Mouse (Mus musculus) kidney, embryonic 14.5 days (tissue): Measurements from ENCODE around the gene Glis1. TPM values are rescaled to one million over a fixed set of nuclear protein-coding genes. Genes with fewer than 3 reads are reported as not detected.
A peak's percentile ranks its signal among the peaks of the same experiment; 100 is the strongest.
"Not testable (repeated sequence)": the region's sequence is repeated elsewhere in the genome, so short reads cannot be mapped to it uniquely, and the experiment has no call there.

Experiments used
- ATAC-seq: fragments of 200-750 bp; cut with Nextera tagmentation; 2 replicates; pipeline ENCODE4 v1.8.0; 2017; ENCODE audit warnings: moderate number of reproducible peaks, mild to moderate bottlenecking, moderate TSS enrichment, moderate library complexity; ENCODE audit not compliant: low FRiP score, low TSS enrichment
- H3K27ac ChIP-seq: fragments of 300-500 bp; sonication (generic); 2 replicates; pipeline ENCODE4 v1.5.1; 2014; ENCODE audit warnings: low read depth, mild to moderate bottlenecking, low read length, moderate library complexity, mixed read lengths
- H3K27me3 ChIP-seq: fragments of 300-500 bp; sonication (generic); 2 replicates; pipeline ENCODE4 v1.6.1; 2014; ENCODE audit warnings: mild to moderate bottlenecking, low read length; ENCODE audit not compliant: control insufficient read depth, insufficient read depth
- H3K36me3 ChIP-seq: fragments of 300-500 bp; sonication (generic); 2 replicates; pipeline ENCODE4 v1.6.1; 2014; ENCODE audit warnings: low read length, mixed read lengths; ENCODE audit not compliant: control insufficient read depth, insufficient read depth
- H3K4me1 ChIP-seq: fragments of 300-500 bp; sonication (generic); 2 replicates; pipeline ENCODE4 v1.6.1; 2014; ENCODE audit warnings: low read length, mixed read lengths; ENCODE audit not compliant: control insufficient read depth, insufficient read depth
- H3K4me2 ChIP-seq: fragments of 300-500 bp; sonication (generic); replicated peaks from 2 replicates; pipeline ENCODE4 v1.6.1; 2014; ENCODE audit warnings: low read depth, mild to moderate bottlenecking, low read length
- H3K4me3 ChIP-seq: fragments of 300-500 bp; sonication (generic); 2 replicates; pipeline ENCODE4 v1.5.1; 2014; ENCODE audit warnings: mild to moderate bottlenecking, low read length
- H3K9ac ChIP-seq: fragments of 300-500 bp; sonication (generic); 2 replicates; pipeline ENCODE4 v1.6.1; 2014; ENCODE audit warnings: low read depth, mild to moderate bottlenecking, low read length, moderate library complexity
- H3K9me3 ChIP-seq: fragments of 300-500 bp; sonication (generic); 2 replicates; pipeline ENCODE4 v1.6.1; 2016; ENCODE audit warnings: low read length; ENCODE audit not compliant: control insufficient read depth
- WGBS: fragments of 180-500 bp; shearing (Covaris S2); extraction: QIAGEN DNeasy Blood & Tissue Kit; methylation state at CpG from one replicate; pipeline ENCODE4 v1.1.7; 2014; 5-methylcytosine and 5-hydroxymethylcytosine counted together
- polyA plus RNA-seq: library from polyadenylated mRNA; unstranded; fragments of >200 nt; fragmentation: Nextera tagmentation; extraction: Ambion mirVana; gene quantifications from 2 replicates; pipeline ENCODE4 v1.2.1, GENCODE M21; 2014

The Glis1 gene
- polyA plus RNA-seq, 1 experiment from 2014 or later, result 4.3 TPM

- Histone ChIP-seq H3K9ac (no peak overlapping the region), H3K27me3 (no peaks in the 10 kb centered on the region), H3K9me3 (no peaks in the 10 kb centered on the region), H3K27ac (no peak overlapping the region), H3K4me3 (no peak overlapping the region), H3K4me2 (no peak overlapping the region), H3K36me3 (no peaks in the 10 kb centered on the region), H3K4me1 (peaks cover 6% of the 10 kb centered on the region; the same call in 1 of the 2 replicates)
- no peak for ATAC-seq
- 79% methylated on average over 8 of the region's 8 CpGs for WGBS
These were observed 154.7 kb downstream of the Glis1 start for GRCm38 (mm10) chr4:107589046-107589445.

GRCm38 (mm10) chr4:107590805-107591534 is 156.6 kb downstream of the Glis1 start:
- Histone ChIP-seq H3K4me3 (no peak overlapping the region), H3K36me3 (no peaks in the 10 kb centered on the region), H3K9ac (peak overlapping the region; percentile 34; the same call in 1 of the 2 replicates), H3K4me2 (no peak overlapping the region), H3K27me3 (no peaks in the 10 kb centered on the region), H3K9me3 (no peaks in the 10 kb centered on the region), H3K27ac (no peak overlapping the region), H3K4me1 (peaks cover 6% of the 10 kb centered on the region; the same call in 1 of the 2 replicates)
- peak; percentile 45 for ATAC-seq
- WGBS, result 18% methylated on average over 14 of the region's 14 CpGs

GRCm38 (mm10) chr4:107593426-107593825 is 159.0 kb downstream of the Glis1 start:
- Histone ChIP-seq H3K4me3 (no peak overlapping the region), H3K4me2 (no peak overlapping the region), H3K4me1 (peaks cover 21% of the 10 kb centered on the region), H3K9ac (no peak overlapping the region), H3K36me3 (no peaks in the 10 kb centered on the region), H3K27ac (no peak overlapping the region), H3K9me3 (no peaks in the 10 kb centered on the region), H3K27me3 (no peaks in the 10 kb centered on the region)
- ATAC-seq, result no peak
- 78% methylated on average over 4 of the region's 4 CpGs for WGBS

GRCm38 (mm10) chr4:107597226-107597897 is 163.0 kb downstream of the Glis1 start:
- H3K9me3 ChIP-seq, result no peaks in the 10 kb centered on the region
- no peaks in the 10 kb centered on the region for H3K36me3 ChIP-seq
- H3K27me3 ChIP-seq, result no peaks in the 10 kb centered on the region
- peaks cover 16% of the 10 kb centered on the region for H3K4me1 ChIP-seq
- WGBS, result 25% methylated on average over 9 of the region's 9 CpGs
- no peak overlapping the region for H3K4me3 ChIP-seq
- peak overlapping the region; percentile 9; the same call in 1 of the 2 replicates for H3K27ac ChIP-seq
- ATAC-seq, result peak; percentile 48; the same call in 1 of the 2 replicates
- no peak overlapping the region for H3K9ac ChIP-seq
- H3K4me2 ChIP-seq, result no peak overlapping the region

- Histone ChIP-seq H3K4me2 (no peak overlapping the region), H3K4me3 (no peak overlapping the region), H3K27ac (peak overlapping the region; percentile 24; the same call in 1 of the 2 replicates), H3K36me3 (no peaks in the 10 kb centered on the region), H3K4me1 (peaks cover 16% of the 10 kb centered on the region), H3K9ac (no peak overlapping the region; the same call in 1 of the 2 replicates), H3K9me3 (no peaks in the 10 kb centered on the region), H3K27me3 (no peaks in the 10 kb centered on the region)
- peak; percentile 58 for ATAC-seq
- WGBS, result 12% methylated on average over 10 of the region's 10 CpGs
These were observed 163.6 kb downstream of the Glis1 start for GRCm38 (mm10) chr4:107597898-107598580.

- peaks cover 16% of the 10 kb centered on the region for H3K4me1 ChIP-seq
- H3K27ac ChIP-seq, result 0 out of 2 replicates have a peak overlapping the region, but pooled peaks have one; percentile 24
- H3K27me3 ChIP-seq, H3K9ac ChIP-seq, H3K36me3 ChIP-seq, H3K9me3 ChIP-seq, H3K4me3 ChIP-seq, ATAC-seq, H3K4me2 ChIP-seq: not testable (repeated sequence)
- 71% methylated on average over 5 of the region's 5 CpGs for WGBS
These were observed 164.2 kb downstream of the Glis1 start for GRCm38 (mm10) chr4:107598581-107598958.

GRCm38 (mm10) chr4:107602284-107602683 is 167.9 kb downstream of the Glis1 start:
- Histone ChIP-seq H3K4me2 (no peak overlapping the region), H3K27ac (no peak overlapping the region), H3K9ac (no peak overlapping the region), H3K4me1 (peaks cover 12% of the 10 kb centered on the region), H3K4me3 (no peak overlapping the region), H3K9me3 (no peaks in the 10 kb centered on the region), H3K27me3 (no peaks in the 10 kb centered on the region), H3K36me3 (no peaks in the 10 kb centered on the region)
- WGBS, result 47% methylated on average over 7 of the region's 7 CpGs
- no peak for ATAC-seq

GRCm38 (mm10) chr4:107602787-107603186 is 168.4 kb downstream of the Glis1 start:
- WGBS, result 58% methylated on average over 14 of the region's 14 CpGs
- Histone ChIP-seq H3K36me3 (no peaks in the 10 kb centered on the region), H3K4me3 (no peak overlapping the region), H3K9me3 (no peaks in the 10 kb centered on the region), H3K9ac (no peak overlapping the region), H3K27me3 (no peaks in the 10 kb centered on the region), H3K27ac (no peak overlapping the region), H3K4me2 (no peak overlapping the region), H3K4me1 (peaks cover 7% of the 10 kb centered on the region)
- ATAC-seq, result peak; percentile 17; the same call in 1 of the 2 replicates
